Mouse (Mus musculus): Measurements from ENCODE around the gene Focad. TPM values are rescaled to one million over a fixed set of nuclear protein-coding genes. Genes with fewer than 3 reads are reported as not detected.

The Focad gene
- polyA plus RNA-seq, 1 experiment from 2014 or later: 20.8 TPM

DNA sequence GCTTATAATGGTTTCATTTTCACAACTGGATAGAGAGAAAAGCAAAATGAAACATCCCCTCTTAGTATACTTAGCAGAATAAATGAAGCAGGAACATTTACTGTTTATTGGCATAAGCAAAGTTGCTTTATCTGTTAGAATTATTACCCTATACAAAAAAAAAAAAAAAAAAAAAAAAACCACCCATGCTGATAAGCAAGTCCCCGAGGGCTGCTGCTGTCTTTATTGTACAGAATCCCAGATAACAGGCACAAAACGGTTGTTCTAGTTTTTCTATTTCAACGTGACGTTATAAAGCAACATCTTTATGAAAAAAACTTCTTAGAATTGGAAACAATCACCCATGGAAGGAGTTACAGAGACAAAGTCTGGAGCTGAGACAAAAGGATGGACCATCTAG is 12.0 kb upstream of the Focad start:
- Histone ChIP-seq H3K4me2 (no peak overlapping the region), H3K4me3 (ENCODE audit: low read depth, low read length) (no peak overlapping the region), H3K9ac (no peak overlapping the region), H3K4me1 (ENCODE audit: insufficient read depth) (no peaks in the 10 kb centered on the region), H3K9me3 (ENCODE audit: low read depth, low read length) (no peaks in the 10 kb centered on the region), H3K27ac (ENCODE audit: low read depth) (no peak overlapping the region), H3K27me3 (ENCODE audit: insufficient read depth, low read length) (no peaks in the 10 kb centered on the region), H3K36me3 (ENCODE audit: insufficient read depth) (no peaks in the 10 kb centered on the region)
- WGBS: 66% methylated on average over 4 of the region's 4 CpGs
- no peak for TF ChIP-seq CTCF (IDR thresholded peaks at IDR 0.05; ENCODE audit: low read depth)
- no peak for DNase-seq
- ATAC-seq (ENCODE audit: insufficient read depth): no peak

DNA sequence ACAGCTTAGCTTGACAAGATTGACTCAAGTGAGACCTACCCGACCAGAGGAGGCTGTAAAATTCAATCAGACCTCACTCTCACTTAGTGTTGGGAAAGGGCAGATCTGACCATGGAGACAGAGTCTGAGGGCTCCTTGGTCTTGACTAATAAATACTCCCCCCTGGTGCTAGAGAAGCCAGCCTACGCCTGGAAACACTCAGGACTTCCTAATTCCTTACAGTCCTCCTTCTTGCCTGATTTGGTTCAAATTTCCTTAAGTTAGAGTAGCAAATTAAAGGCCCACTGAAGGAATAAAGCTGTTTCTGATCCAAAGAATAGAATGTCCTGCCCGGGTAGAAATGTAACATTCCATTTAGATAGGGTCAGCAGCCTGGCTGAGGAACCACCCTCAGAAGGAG is 10.6 kb upstream of the Focad start:
- Histone ChIP-seq H3K4me1 (ENCODE audit: insufficient read depth) (no peaks in the 10 kb centered on the region), H3K9ac (no peak overlapping the region), H3K4me2 (no peak overlapping the region), H3K9me3 (ENCODE audit: low read depth, low read length) (no peaks in the 10 kb centered on the region), H3K4me3 (ENCODE audit: low read depth, low read length) (no peak overlapping the region), H3K36me3 (ENCODE audit: insufficient read depth) (no peaks in the 10 kb centered on the region), H3K27ac (ENCODE audit: low read depth) (no peak overlapping the region), H3K27me3 (ENCODE audit: insufficient read depth, low read length) (no peaks in the 10 kb centered on the region)
- 52% methylated on average over 3 of the region's 3 CpGs for WGBS
- TF ChIP-seq CTCF (IDR thresholded peaks at IDR 0.05; ENCODE audit: low read depth): no peak
- no peak for ATAC-seq (ENCODE audit: insufficient read depth)
- no peak for DNase-seq

DNA sequence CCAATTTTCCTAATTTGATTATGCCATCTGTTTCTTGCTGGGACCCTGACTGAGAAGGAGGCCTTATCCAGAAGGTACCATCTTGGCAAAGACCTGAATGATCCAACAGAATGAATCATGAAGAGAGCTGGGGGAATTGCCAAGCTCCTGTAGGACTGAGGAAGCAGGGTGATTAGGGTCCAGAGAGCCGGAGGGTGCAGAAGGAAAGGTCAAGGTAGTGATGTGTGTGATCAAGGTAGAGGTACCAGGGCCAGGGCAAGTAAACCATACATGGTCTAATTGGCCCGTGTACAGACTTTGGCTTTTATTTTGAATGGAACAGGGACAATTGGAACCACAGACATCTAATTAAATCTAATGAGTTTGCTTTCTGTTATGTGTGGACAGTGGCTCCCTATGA is 4.1 kb upstream of the Focad start:
- ATAC-seq (ENCODE audit: insufficient read depth) (no peak), DNase-seq (no peak)
- Histone ChIP-seq H3K9me3 (ENCODE audit: low read depth, low read length) (no peaks in the 10 kb centered on the region), H3K4me1 (ENCODE audit: insufficient read depth) (no peaks in the 10 kb centered on the region), H3K4me2 (no peak overlapping the region), H3K27me3 (ENCODE audit: insufficient read depth, low read length) (no peaks in the 10 kb centered on the region), H3K9ac (no peak overlapping the region), H3K4me3 (ENCODE audit: low read depth, low read length) (no peak overlapping the region), H3K27ac (ENCODE audit: low read depth) (no peak overlapping the region), H3K36me3 (ENCODE audit: insufficient read depth) (no peaks in the 10 kb centered on the region)
- 65% methylated on average over 2 of the region's 2 CpGs for WGBS
- no peak for TF ChIP-seq CTCF (IDR thresholded peaks at IDR 0.05; ENCODE audit: low read depth)

DNA sequence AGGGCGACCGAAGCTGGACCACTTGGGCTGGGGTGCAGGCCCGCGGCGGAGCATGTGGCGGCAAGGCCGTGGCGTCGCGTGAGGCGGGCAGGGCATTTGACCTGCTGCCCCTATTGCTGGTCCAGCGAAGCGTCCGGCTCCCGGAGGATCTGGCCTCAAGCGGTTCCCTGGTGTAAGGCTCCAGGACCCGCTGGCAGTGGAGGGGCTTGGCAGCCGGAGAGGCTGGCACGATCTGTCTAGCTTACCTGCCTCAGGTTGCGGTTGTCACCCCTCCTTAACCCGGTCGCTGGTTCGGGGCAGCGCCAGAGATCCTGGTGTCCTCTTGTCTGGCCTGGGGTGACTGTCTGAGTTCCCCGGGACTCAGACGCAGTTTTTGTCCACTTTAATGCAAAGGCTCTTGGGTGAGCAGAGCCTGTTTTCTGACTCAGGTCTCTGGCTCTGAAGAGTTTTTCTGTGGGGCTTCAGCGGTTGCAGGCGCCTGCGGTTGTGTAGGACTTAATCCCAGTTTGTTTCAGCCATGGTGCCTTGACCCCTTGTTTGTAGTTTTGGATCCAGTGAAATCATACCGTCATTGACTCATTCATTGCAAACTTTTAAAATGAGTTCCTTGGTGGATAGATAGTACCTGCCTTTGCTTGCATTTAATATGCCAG is 465 bp downstream of the Focad start:
- Histone ChIP-seq H3K27me3 (ENCODE audit: insufficient read depth, low read length) (no peaks in the 10 kb centered on the region), H3K27ac (ENCODE audit: low read depth) (peak overlapping the region; percentile 42; the same call in 1 of the 2 replicates), H3K4me1 (ENCODE audit: insufficient read depth) (no peaks in the 10 kb centered on the region), H3K9me3 (ENCODE audit: low read depth, low read length) (no peaks in the 10 kb centered on the region), H3K9ac (peak overlapping the region; percentile 73), H3K4me3 (ENCODE audit: low read depth, low read length) (peak overlapping the region; percentile 80), H3K36me3 (ENCODE audit: insufficient read depth) (no peaks in the 10 kb centered on the region), H3K4me2 (peak overlapping the region; percentile 98)
- ATAC-seq (ENCODE audit: insufficient read depth) (peak; percentile 77), DNase-seq (peak; percentile 57)
- TF ChIP-seq CTCF (IDR thresholded peaks at IDR 0.05; ENCODE audit: low read depth): no peak
- WGBS: 1% methylated on average over 30 of the region's 30 CpGs

DNA sequence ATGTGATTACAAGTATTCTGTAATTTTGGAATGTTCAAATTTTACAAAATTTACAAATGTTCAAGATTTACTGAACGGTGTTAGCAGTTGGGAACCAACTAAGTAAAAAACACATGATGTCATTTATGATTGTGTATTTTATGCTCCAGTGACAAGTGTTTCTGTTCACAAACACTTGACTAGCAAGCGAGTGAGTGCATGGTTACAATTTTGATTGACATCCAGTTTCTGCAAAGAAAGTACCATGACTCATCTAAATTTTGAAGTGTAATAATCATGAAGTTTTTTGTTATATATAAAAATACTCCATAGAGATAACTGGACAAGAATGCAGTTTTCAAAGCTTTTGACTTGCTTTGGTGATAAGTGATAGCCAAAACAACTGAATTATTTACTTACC is 1.3 kb downstream of the Focad start:
- Histone ChIP-seq H3K27me3 (ENCODE audit: insufficient read depth, low read length) (no peaks in the 10 kb centered on the region), H3K4me1 (ENCODE audit: insufficient read depth) (no peaks in the 10 kb centered on the region), H3K36me3 (ENCODE audit: insufficient read depth) (no peaks in the 10 kb centered on the region), H3K4me2 (no peak overlapping the region), H3K4me3 (ENCODE audit: low read depth, low read length) (no peak overlapping the region), H3K27ac (ENCODE audit: low read depth) (no peak overlapping the region), H3K9me3 (ENCODE audit: low read depth, low read length) (no peaks in the 10 kb centered on the region), H3K9ac (no peak overlapping the region)
- no peak for ATAC-seq (ENCODE audit: insufficient read depth)
- 80% methylated on average over 2 of the region's 2 CpGs for WGBS
- TF ChIP-seq CTCF (IDR thresholded peaks at IDR 0.05; ENCODE audit: low read depth): no peak
- DNase-seq: peak; percentile 15

DNA sequence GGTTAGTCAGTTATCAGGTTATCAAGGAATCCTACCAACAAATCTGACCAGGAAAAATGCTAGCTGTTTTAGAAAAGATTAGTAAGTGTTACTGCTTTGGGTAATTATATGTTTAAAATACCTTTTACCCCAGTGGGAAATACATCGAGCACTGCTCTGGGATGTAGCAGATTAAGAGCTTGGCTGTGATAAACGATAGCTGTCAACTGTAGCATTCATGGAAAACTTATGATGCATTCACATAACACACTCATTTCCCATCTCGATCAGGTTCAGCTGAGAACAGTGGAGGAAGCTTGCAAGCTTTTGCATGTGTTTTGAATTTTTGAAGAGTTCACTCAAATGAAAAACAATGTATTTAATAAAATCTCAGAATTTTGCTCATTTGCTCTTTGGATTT is 14.2 kb downstream of the Focad start:
- no peak for TF ChIP-seq CTCF (IDR thresholded peaks at IDR 0.05; ENCODE audit: low read depth)
- Histone ChIP-seq H3K36me3 (ENCODE audit: insufficient read depth) (no peaks in the 10 kb centered on the region), H3K9ac (no peak overlapping the region), H3K27me3 (ENCODE audit: insufficient read depth, low read length) (no peaks in the 10 kb centered on the region), H3K4me3 (ENCODE audit: low read depth, low read length) (no peak overlapping the region), H3K9me3 (ENCODE audit: low read depth, low read length) (no peaks in the 10 kb centered on the region), H3K27ac (ENCODE audit: low read depth) (no peak overlapping the region), H3K4me1 (ENCODE audit: insufficient read depth) (no peaks in the 10 kb centered on the region), H3K4me2 (no peak overlapping the region)
- WGBS: 50% methylated on average over 3 of the region's 3 CpGs
- no peak for DNase-seq
- ATAC-seq (ENCODE audit: insufficient read depth): no peak

DNA sequence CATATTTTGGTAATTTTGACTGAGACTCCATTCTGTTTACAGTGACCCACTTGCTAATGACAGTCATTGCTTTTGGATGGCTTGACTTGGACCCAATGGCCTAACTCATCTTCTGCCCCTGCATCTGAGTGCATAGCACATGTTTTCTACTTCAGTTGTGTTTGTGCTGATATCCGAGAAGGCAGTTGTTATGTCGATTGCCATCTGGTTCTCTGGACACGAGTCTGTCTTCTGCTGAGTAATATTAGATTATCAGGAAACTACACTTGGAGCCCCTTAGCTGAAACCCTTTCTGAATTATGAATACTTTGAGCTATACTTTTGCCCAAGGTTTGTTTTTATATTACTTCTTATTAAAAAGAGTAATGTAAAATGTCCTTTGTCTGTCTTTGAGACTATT is 22.9 kb downstream of the Focad start:
- 57% methylated on average over 3 of the region's 3 CpGs for WGBS
- Histone ChIP-seq H3K9me3 (ENCODE audit: low read depth, low read length) (no peaks in the 10 kb centered on the region), H3K9ac (no peak overlapping the region), H3K27me3 (ENCODE audit: insufficient read depth, low read length) (no peaks in the 10 kb centered on the region), H3K4me1 (ENCODE audit: insufficient read depth) (0 out of 2 replicates have a peak, but pooled peaks cover 5% of the 10 kb centered on the region), H3K27ac (ENCODE audit: low read depth) (no peak overlapping the region), H3K36me3 (ENCODE audit: insufficient read depth) (no peaks in the 10 kb centered on the region), H3K4me3 (ENCODE audit: low read depth, low read length) (no peak overlapping the region), H3K4me2 (no peak overlapping the region)
- no peak for TF ChIP-seq CTCF (IDR thresholded peaks at IDR 0.05; ENCODE audit: low read depth)
- ATAC-seq (ENCODE audit: insufficient read depth): no peak
- DNase-seq: no peak

Measured in lung, embryonic 14.5 days (tissue).